Mouse (Mus musculus) common myeloid progenitor, adult 5-6 weeks (primary cell): ENCODE results near the gene Samd4. TPM values are rescaled to one million over a fixed set of nuclear protein-coding genes. Genes with fewer than 3 reads are reported as not detected.
"Not testable (repeated sequence)": the region's sequence is repeated elsewhere in the genome, so short reads cannot be mapped to it uniquely, and the experiment has no call there.

Experiments used
- ATAC-seq: replicated peaks from 2 replicates; pipeline ENCODE4 v1.8.0; 2016; ENCODE audit warnings: low read depth, mild to moderate bottlenecking, moderate TSS enrichment, inconsistent platforms; ENCODE audit not compliant: poor library complexity, severe bottlenecking
- total RNA-seq: library from RNA; stranded (forward); fragments of 200-1000, 187-1606 nt; gene quantifications from 2 replicates; pipeline ENCODE4 v1.2.3, GENCODE M21; 2017

Gene Samd4
- total RNA-seq, 1 experiment from 2014 or later, result 0.18 TPM

GRCm38 (mm10) chr14:47088339-47088738, 205.7 kb downstream of the Samd4 start:
- ATAC-seq, result no peak; the same call in 1 of the 2 replicates

GRCm38 (mm10) chr14:47089153-47089552, 206.5 kb downstream of the Samd4 start:
- no peak for ATAC-seq

- ATAC-seq, result no peak
Measured at GRCm38 (mm10) chr14:47091908-47092307, 209.3 kb downstream of the Samd4 start.

- no peak for ATAC-seq
Measured at GRCm38 (mm10) chr14:47093355-47093792, 210.7 kb downstream of the Samd4 start.

- ATAC-seq, result no peak
Measured at GRCm38 (mm10) chr14:47095036-47095435, 212.4 kb downstream of the Samd4 start.

- ATAC-seq, result no peak
Measured at GRCm38 (mm10) chr14:47096357-47096756, 213.7 kb downstream of the Samd4 start.

GRCm38 (mm10) chr14:47104246-47105173, 221.9 kb downstream of the Samd4 start:
- peak; percentile 37; the same call in 1 of the 2 replicates for ATAC-seq

GRCm38 (mm10) chr14:47105174-47105557, 222.5 kb downstream of the Samd4 start:
- ATAC-seq, result no peak

- no peak for ATAC-seq
Measured at GRCm38 (mm10) chr14:47105755-47106154, 223.1 kb downstream of the Samd4 start.

GRCm38 (mm10) chr14:47107461-47107860, 224.8 kb downstream of the Samd4 start:
- peak; percentile 19; the same call in 1 of the 2 replicates for ATAC-seq

GRCm38 (mm10) chr14:47110391-47110790, 227.7 kb downstream of the Samd4 start:
- not testable (repeated sequence) for ATAC-seq

GRCm38 (mm10) chr14:47111341-47111740, 228.7 kb downstream of the Samd4 start:
- ATAC-seq, result no peak

- ATAC-seq, result no peak
Measured at GRCm38 (mm10) chr14:47115154-47115553, 232.5 kb downstream of the Samd4 start.

- ATAC-seq, result peak; percentile 68
Measured at GRCm38 (mm10) chr14:47116062-47116762, 233.6 kb downstream of the Samd4 start.

- peak; percentile 46 for ATAC-seq
Measured at GRCm38 (mm10) chr14:47117522-47117921, 234.9 kb downstream of the Samd4 start.

- no peak for ATAC-seq
Measured at GRCm38 (mm10) chr14:47127987-47128386, 245.3 kb downstream of the Samd4 start.

GRCm38 (mm10) chr14:47133948-47134347, 251.3 kb downstream of the Samd4 start:
- ATAC-seq, result no peak

- ATAC-seq, result no peak
Measured at GRCm38 (mm10) chr14:47136637-47137036, 254.0 kb downstream of the Samd4 start.

GRCm38 (mm10) chr14:47138853-47139252, 256.2 kb downstream of the Samd4 start:
- ATAC-seq, result peak; percentile 88

GRCm38 (mm10) chr14:47144326-47144725, 261.7 kb downstream of the Samd4 start:
- no peak for ATAC-seq

GRCm38 (mm10) chr14:47151306-47151705, 268.7 kb downstream of the Samd4 start:
- no peak for ATAC-seq
